Mouse (Mus musculus) urinary bladder, postnatal 14 days (tissue): Measurements from ENCODE around the gene Dbndd2.

Source experiments
- DNase-seq: peaks from one replicate; pipeline ENCODE4 v3.0.0; 2021; ENCODE audit warnings: low spot score

The Dbndd2 gene

DNA sequence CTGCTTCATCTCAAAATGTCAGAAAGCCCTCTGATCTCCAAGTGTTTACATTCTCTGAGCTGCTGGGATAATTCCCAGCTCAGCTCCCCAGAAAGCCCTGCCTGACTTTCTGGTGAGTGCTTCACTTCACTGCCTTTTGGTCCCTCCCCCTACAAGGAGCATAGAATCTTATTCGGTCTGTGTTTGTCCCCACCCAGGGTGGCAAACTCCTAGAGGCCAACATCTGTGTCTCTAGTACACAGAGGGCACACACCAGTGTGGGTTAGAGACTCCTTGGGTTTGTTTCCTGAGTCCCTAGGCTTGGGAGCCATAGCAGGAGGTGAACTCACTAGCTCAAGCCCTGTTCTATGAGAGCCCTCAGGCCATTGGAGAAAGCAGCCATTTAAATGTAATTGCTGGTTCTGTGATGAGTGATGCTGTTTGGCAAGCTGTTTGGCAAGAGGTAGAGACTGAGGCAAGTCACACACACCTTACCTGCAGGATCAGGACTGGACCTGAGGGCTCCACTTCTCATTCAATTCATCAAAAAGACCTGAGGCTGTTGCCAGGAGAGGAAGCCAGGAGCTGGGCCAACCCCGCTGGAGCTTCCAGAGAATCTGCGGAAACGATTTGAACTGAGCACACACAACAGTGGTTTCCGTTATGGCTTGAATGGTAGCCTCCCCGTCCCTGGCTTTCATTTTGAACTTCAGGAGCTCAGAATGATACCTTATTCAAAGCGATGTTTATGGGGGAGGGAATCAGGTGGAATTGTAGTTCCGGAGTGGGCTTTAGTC is 54.9 kb downstream of the Dbndd2 start:
- DNase-seq = no peak

DNA sequence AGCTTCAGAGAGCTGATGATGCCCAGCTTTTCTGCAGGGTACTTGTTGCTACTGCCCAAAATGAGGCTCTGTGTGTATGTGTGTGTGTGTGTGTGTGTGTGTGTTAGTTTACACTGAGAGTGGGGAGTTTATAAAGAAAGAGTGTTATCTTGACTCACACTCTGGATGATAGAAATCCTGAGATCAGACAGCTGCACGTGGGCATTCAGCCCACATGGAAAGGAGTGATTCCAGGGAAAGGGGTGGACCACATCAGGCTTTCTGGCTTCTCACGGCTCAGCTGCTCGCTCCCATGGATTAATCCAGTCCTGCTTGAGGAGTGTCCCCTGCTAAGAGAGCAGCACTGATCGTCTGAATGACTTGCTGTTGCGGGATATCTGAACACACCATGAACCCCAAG is 56.2 kb downstream of the Dbndd2 start:
- peak; percentile 44 for DNase-seq

DNA sequence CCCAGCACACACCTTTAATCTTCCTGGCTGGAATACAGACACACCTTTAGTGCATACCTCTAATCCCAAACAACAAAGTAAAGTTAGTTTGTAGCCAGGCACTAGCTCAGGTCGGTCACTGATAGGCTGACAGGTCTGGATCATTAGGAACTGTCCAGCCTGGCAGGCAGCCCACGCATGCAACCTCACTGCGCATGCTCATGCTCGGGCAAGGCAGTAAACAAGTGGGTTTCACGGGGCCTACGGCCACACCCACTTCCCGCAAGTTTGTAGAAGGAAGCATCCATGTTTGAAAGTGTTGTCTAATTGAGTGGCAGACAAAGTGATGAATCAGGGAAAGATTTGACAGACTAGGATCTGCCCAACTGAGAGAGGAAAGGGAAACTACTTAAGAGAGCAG is 56.7 kb downstream of the Dbndd2 start:
- DNase-seq = no peak
